Mouse (Mus musculus) limb, embryonic 11.5 days (tissue): ENCODE results near the gene Zic2. TPM values are rescaled to one million over a fixed set of nuclear protein-coding genes. Genes with fewer than 3 reads are reported as not detected.

Experiments used
- ATAC-seq: fragments of 200-750 bp; cut with Nextera tagmentation; 2 replicates; pipeline ENCODE4 v1.8.0; 2017; ENCODE audit warnings: low read depth; ENCODE audit not compliant: insufficient number of reproducible peaks, low FRiP score, low TSS enrichment
- DNase-seq: peaks from one replicate; pipeline ENCODE4 v3.0.0-alpha.2; 2015; ENCODE audit warnings: low spot score
- H3K27ac ChIP-seq: fragments of 300-500 bp; sonication (generic); replicated peaks from 2 replicates; pipeline ENCODE4 v1.5.1; 2014; ENCODE audit warnings: low read depth, mild to moderate bottlenecking, low read length
- H3K27me3 ChIP-seq: fragments of 300-500 bp; sonication (generic); 2 replicates; pipeline ENCODE4 v1.6.1; 2014; ENCODE audit warnings: mild to moderate bottlenecking, low read length, mixed read lengths; ENCODE audit not compliant: control insufficient read depth, insufficient read depth
- H3K36me3 ChIP-seq: fragments of 300-500 bp; sonication (generic); 2 replicates; pipeline ENCODE4 v1.6.1; 2014; ENCODE audit warnings: mild to moderate bottlenecking, low read length, moderate library complexity, mixed read lengths; ENCODE audit not compliant: control insufficient read depth, insufficient read depth
- H3K4me1 ChIP-seq: fragments of 300-500 bp; sonication (generic); 2 replicates; pipeline ENCODE4 v1.6.1; 2014; ENCODE audit warnings: low read length, mixed read lengths; ENCODE audit not compliant: control insufficient read depth, insufficient read depth
- H3K4me2 ChIP-seq: fragments of 300-500 bp; sonication (generic); 2 replicates; pipeline ENCODE4 v1.6.1; 2014; ENCODE audit warnings: low read depth, mild to moderate bottlenecking, moderate library complexity; ENCODE audit not compliant: severe bottlenecking
- H3K4me3 ChIP-seq: fragments of 300-500 bp; sonication (generic); 2 replicates; pipeline ENCODE4 v1.5.1; 2014; ENCODE audit warnings: low read depth, low read length
- H3K9ac ChIP-seq: fragments of 300-500 bp; sonication (generic); 2 replicates; pipeline ENCODE4 v1.6.1; 2014; ENCODE audit warnings: mild to moderate bottlenecking, low read length
- H3K9me3 ChIP-seq: fragments of 300-500 bp; sonication (generic); 2 replicates; pipeline ENCODE4 v1.6.1; 2016; ENCODE audit warnings: low read length; ENCODE audit not compliant: control insufficient read depth
- WGBS: fragments of 180-500 bp; shearing (Covaris S2); extraction: QIAGEN DNeasy Blood & Tissue Kit; methylation state at CpG from one replicate; pipeline ENCODE4 v1.1.7; 2014; 5-methylcytosine and 5-hydroxymethylcytosine counted together
- polyA plus RNA-seq: library from polyadenylated mRNA; unstranded; fragments of >200 nt; fragmentation: Nextera tagmentation; extraction: Ambion mirVana; gene quantifications from 2 replicates; pipeline ENCODE4 v1.2.1, GENCODE M21; 2014

Zic2 gene
- polyA plus RNA-seq, 1 experiment from 2014 or later: 5.6 TPM

GRCm38 (mm10) chr14:122464351-122464762 lies 10.9 kb upstream of the Zic2 start:
- ATAC-seq: 0 out of 2 replicates have a peak, but pooled peaks have one; percentile 6
- peaks cover 31% of the 10 kb centered on the region for H3K4me1 ChIP-seq

DNA sequence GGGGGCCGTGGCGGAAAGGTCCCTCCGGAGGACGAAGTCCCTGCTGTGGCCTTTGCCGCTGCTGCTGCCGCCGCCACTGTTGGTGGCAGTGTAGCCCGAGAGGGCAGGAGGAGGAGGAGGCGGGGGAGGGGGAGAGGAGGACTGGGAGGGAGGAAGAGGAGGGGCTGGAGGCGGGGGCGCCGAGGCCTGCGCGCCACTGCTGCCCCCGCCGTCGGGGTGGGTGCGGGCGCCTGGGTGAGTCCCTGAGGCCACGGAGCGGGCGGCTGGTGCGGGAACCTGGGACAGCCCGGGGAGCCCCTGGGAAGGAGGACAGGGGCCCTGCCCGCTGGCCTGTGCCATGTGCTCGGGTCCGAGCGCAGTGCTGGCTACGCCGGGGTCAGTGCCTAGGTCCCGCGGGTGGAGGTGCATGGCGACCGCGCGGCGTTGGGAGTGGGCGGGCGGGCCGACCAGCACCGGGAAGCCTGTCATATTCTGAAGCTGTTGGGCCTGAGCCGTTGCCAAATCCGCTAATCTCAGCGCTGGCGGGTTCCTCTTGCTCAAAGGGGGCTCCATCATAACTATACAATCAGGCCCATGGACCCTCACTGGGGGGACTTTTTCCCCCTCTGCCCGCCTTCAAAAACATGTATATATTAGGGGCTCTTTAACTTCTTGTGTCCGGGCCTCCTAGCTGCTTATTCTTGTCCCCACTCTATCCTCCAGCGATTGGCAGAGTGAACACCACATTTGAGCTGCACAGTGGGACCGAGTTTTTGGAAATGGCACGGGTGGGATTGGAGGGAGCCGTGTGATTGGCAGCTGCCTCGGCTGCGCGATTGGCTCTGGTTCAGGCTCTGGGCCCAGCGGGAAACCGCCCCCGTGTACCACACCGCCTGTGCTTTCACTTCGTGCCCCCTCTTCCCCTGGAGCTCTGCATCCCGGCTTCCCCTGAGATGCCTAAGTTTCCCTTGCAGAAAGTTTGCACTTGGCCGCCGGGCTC lies 10.2 kb upstream of the Zic2 start, which contains the start of gene Zic5:
TSS of gene Zic5 (minus strand) at position 915 of the 979 bp plus-strand sequence.
- peak within 1 kb of the TSS; percentile 96 for H3K27ac ChIP-seq
- DNase-seq (peak; percentile 84), ATAC-seq (peak; percentile 69)
- peaks cover 27% of the 10 kb centered on the region for H3K4me1 ChIP-seq
- H3K4me3 ChIP-seq: peak within 1 kb of the TSS; percentile 63
- no peaks in the 10 kb centered on the region for H3K9me3 ChIP-seq
- peak within 1 kb of the TSS; percentile 93 for H3K9ac ChIP-seq
- peak within 1 kb of the TSS; percentile 83 for H3K4me2 ChIP-seq
- H3K27me3 ChIP-seq: peaks cover 18% of the 10 kb centered on the region
- H3K36me3 ChIP-seq: no peaks in the 10 kb centered on the region
- under 1% methylated on average over 52 of the region's 62 CpGs for WGBS

More at GRCm38 (mm10) chr14:122464351-122464762, 10.9 kb upstream of the Zic2 start:
- Histone ChIP-seq H3K9ac (peak overlapping the region; percentile 93), H3K27ac (peak overlapping the region; percentile 96), H3K9me3 (no peaks in the 10 kb centered on the region), H3K36me3 (no peaks in the 10 kb centered on the region), H3K27me3 (peaks cover 16% of the 10 kb centered on the region), H3K4me3 (peak overlapping the region; percentile 63), H3K4me2 (peak overlapping the region; percentile 83)
- no peak for DNase-seq
- under 1% methylated on average over 53 of the region's 62 CpGs for WGBS

GRCm38 (mm10) chr14:122465931-122466490 lies 9.2 kb upstream of the Zic2 start:
- 21% methylated on average over 13 of the region's 13 CpGs for WGBS
- Histone ChIP-seq H3K9ac (peak overlapping the region; percentile 93; the same call in 1 of the 2 replicates), H3K9me3 (no peaks in the 10 kb centered on the region), H3K4me2 (peak overlapping the region; percentile 83), H3K27ac (0 out of 2 replicates have a peak overlapping the region, but pooled peaks have one; percentile 16), H3K27me3 (peaks cover 18% of the 10 kb centered on the region), H3K4me3 (peak overlapping the region; percentile 63), H3K4me1 (peaks cover 27% of the 10 kb centered on the region), H3K36me3 (no peaks in the 10 kb centered on the region)
- no peak for DNase-seq
- no peak for ATAC-seq

DNA sequence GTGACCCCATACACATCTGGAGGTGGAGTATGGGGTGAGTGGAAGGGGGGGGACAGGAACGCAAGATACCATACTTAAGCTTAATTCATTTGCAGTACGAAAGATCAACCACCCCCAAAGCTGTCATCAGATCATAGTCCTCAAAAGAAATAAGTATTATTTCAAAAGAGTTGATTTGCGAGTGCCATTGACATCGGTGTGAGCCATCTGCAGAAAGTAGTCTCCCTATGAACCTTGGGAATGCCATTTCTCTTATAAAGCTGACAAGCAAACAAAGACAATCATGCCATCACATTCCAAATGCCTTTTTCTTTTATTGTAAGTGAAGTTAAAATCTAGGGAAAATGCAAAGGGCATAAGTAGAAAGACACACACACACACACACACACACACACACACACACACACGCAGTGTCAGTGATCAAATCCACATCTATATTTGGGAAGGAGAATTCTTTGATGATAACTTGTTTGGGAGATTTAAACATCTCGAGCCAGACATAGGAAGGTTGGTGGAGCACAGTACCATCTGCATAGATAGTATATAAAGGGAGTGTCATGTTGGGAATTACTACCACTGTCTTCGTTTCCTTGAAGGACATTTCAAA lies 8.4 kb upstream of the Zic2 start:
- 50% methylated on average over 7 of the region's 7 CpGs for WGBS
- no peak for ATAC-seq
- H3K4me3 ChIP-seq: no peak overlapping the region

DNA sequence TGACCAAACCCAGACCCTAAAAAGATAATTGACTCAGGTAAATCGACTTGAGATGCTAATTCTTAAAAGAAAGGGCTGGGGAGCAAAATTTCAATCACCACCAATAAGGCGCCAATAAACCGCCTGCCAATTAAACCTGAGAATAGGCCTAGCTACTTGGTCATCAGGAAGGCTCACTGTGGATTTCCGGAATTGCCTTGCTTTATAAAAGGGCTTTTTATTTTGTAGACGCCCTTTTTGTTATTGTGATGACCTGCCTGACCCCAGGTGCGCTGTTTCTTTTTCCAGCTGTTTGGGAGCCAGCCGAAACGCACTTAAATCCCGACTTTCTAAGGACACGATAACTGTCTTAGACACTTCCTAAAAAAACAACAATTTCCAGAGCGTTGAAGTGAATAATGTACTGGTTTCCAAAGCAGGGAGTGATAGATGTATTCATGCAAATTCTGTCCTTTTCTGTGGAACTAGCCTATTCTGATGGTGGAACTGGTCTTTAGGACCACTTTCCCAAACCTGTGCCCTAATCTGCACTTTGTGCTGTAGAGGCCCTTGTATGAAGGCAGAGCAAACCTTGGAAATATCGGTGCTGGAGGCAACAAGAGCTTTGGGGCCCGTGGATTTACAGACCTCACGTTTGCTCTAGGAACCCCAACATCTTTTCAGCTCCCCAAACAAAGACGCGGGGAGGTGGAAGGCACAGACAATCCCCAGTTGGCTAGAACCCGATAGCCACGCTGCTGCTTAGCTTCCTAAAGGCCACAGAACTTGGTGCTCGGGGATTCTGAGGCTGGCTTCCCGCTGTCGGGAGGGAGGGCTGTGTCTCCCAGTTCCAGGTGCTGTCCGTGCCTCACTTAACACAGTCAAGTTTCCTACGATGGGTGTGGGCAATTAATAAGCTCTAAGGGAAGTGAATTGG lies 7.1 kb upstream of the Zic2 start:
- Histone ChIP-seq H3K4me2 (peak overlapping the region; percentile 55), H3K27me3 (peaks cover 18% of the 10 kb centered on the region), H3K4me1 (peaks cover 17% of the 10 kb centered on the region), H3K36me3 (no peaks in the 10 kb centered on the region), H3K9ac (peak overlapping the region; percentile 1; the same call in 1 of the 2 replicates), H3K27ac (peak overlapping the region; percentile 67), H3K9me3 (no peaks in the 10 kb centered on the region), H3K4me3 (peak overlapping the region; percentile 12)
- DNase-seq (peak; percentile 70), ATAC-seq (no peak)
- 4% methylated on average over 23 of the region's 23 CpGs for WGBS

More for the DNA sequence above, 8.4 kb upstream of the Zic2 start:
- H3K9ac ChIP-seq: no peak overlapping the region
- H3K4me1 ChIP-seq: peaks cover 25% of the 10 kb centered on the region
- no peaks in the 10 kb centered on the region for H3K36me3 ChIP-seq
- H3K27ac ChIP-seq: no peak overlapping the region
- H3K9me3 ChIP-seq: no peaks in the 10 kb centered on the region
- H3K4me2 ChIP-seq: no peak overlapping the region
- H3K27me3 ChIP-seq: peaks cover 18% of the 10 kb centered on the region
- DNase-seq: no peak

- Histone ChIP-seq H3K9me3 (no peaks in the 10 kb centered on the region), H3K36me3 (no peaks in the 10 kb centered on the region), H3K9ac (peak overlapping the region; percentile 43), H3K4me1 (peaks cover 20% of the 10 kb centered on the region), H3K27me3 (peaks cover 22% of the 10 kb centered on the region), H3K4me2 (peak overlapping the region; percentile 55), H3K27ac (peak overlapping the region; percentile 67; the same call in 1 of the 2 replicates), H3K4me3 (peak overlapping the region; percentile 12)
- DNase-seq: peak; percentile 77
- no peak for ATAC-seq
- WGBS: 1% methylated on average over 28 of the region's 28 CpGs
Measured at GRCm38 (mm10) chr14:122468971-122469755, 6.1 kb upstream of the Zic2 start.

- Histone ChIP-seq H3K4me1 (peaks cover 18% of the 10 kb centered on the region), H3K9ac (no peak overlapping the region), H3K36me3 (no peaks in the 10 kb centered on the region), H3K27ac (no peak overlapping the region), H3K4me3 (no peak overlapping the region), H3K9me3 (no peaks in the 10 kb centered on the region), H3K4me2 (peak overlapping the region; percentile 75), H3K27me3 (peaks cover 17% of the 10 kb centered on the region)
- 10% methylated on average over 31 of the region's 31 CpGs for WGBS
- ATAC-seq (no peak), DNase-seq (peak; percentile 26)
Measured at GRCm38 (mm10) chr14:122471449-122472085, 3.7 kb upstream of the Zic2 start.
